Mouse (Mus musculus) liver, embryonic 14.5 days (tissue): ENCODE measurements at regions not wholly inside any gene's neighbourhood (a gene's known extent, or its start where the extent isn't known, plus 50 kb on each side); places are given as distances from the start of the nearest gene placed in this dataset.

ENCODE experiments used
- CTCF ChIP-seq: IDR thresholded peaks from 2 replicates; pipeline ENCODE4 v1.5.1; 2016; ENCODE audit warnings: antibody characterized with exemption, low read depth, control low read depth
- EP300 ChIP-seq: IDR thresholded peaks from 2 replicates; pipeline ENCODE4 v1.6.1; 2016; ENCODE audit warnings: antibody characterized with exemption, low read depth

GRCm38 (mm10) chr3:35146681-35147080, 496.5 kb downstream of the Sox2 start:
- no peak for TF ChIP-seq CTCF
- TF ChIP-seq EP300 = no peak
